Mouse (Mus musculus) hindbrain, embryonic 11.5 days (tissue): Measurements from ENCODE around the gene Ankrd45. TPM values are rescaled to one million over a fixed set of nuclear protein-coding genes. Genes with fewer than 3 reads are reported as not detected.
"Not testable (repeated sequence)": the region's sequence is repeated elsewhere in the genome, so short reads cannot be mapped to it uniquely, and the experiment has no call there.

Experiments
- ATAC-seq: fragments of 200-750 bp; cut with Nextera tagmentation; 2 replicates; pipeline ENCODE4 v1.8.0; 2017; ENCODE audit warnings: mild to moderate bottlenecking, moderate TSS enrichment, moderate library complexity; ENCODE audit not compliant: low FRiP score
- DNase-seq: peaks from one replicate; pipeline ENCODE4 v3.0.0-alpha.2; 2015; ENCODE audit warnings: low spot score
- H3K27ac ChIP-seq: fragments of 300-500 bp; sonication (generic); 2 replicates; pipeline ENCODE4 v1.5.1; 2014; ENCODE audit warnings: mild to moderate bottlenecking, low read depth, low read length
- H3K27me3 ChIP-seq: fragments of 300-500 bp; sonication (generic); 2 replicates; pipeline ENCODE4 v1.6.1; 2014; ENCODE audit warnings: mild to moderate bottlenecking, low read length, moderate library complexity, mixed read lengths; ENCODE audit not compliant: control insufficient read depth, insufficient read depth
- H3K36me3 ChIP-seq: fragments of 300-500 bp; sonication (generic); 2 replicates; pipeline ENCODE4 v1.6.1; 2014; ENCODE audit warnings: mild to moderate bottlenecking, low read length, moderate library complexity, mixed read lengths; ENCODE audit not compliant: control insufficient read depth, insufficient read depth
- H3K4me1 ChIP-seq: fragments of 300-500 bp; sonication (generic); replicated peaks from 2 replicates; pipeline ENCODE4 v1.6.1; 2014; ENCODE audit warnings: low read length, mixed read lengths; ENCODE audit not compliant: control insufficient read depth, insufficient read depth
- H3K4me2 ChIP-seq: fragments of 300-500 bp; sonication (generic); replicated peaks from 2 replicates; pipeline ENCODE4 v1.6.1; 2014; ENCODE audit warnings: mild to moderate bottlenecking, low read depth, low read length
- H3K4me3 ChIP-seq: fragments of 300-500 bp; sonication (generic); 2 replicates; pipeline ENCODE4 v1.5.1; 2014; ENCODE audit warnings: low read depth, low read length
- H3K9ac ChIP-seq: fragments of 300-500 bp; sonication (generic); 2 replicates; pipeline ENCODE4 v1.6.1; 2014; ENCODE audit warnings: low read depth, low read length
- H3K9me3 ChIP-seq: fragments of 300-500 bp; sonication (generic); 2 replicates; pipeline ENCODE4 v1.6.1; 2016; ENCODE audit warnings: low read length; ENCODE audit not compliant: control insufficient read depth
- WGBS: fragments of 180-500 bp; shearing (Covaris S2); extraction: QIAGEN DNeasy Blood & Tissue Kit; methylation state at CpG from one replicate; pipeline ENCODE4 v1.1.7; 2014; 5-methylcytosine and 5-hydroxymethylcytosine counted together
- polyA plus RNA-seq: library from polyadenylated mRNA; unstranded; fragments of >200 nt; fragmentation: Nextera tagmentation; extraction: Ambion mirVana; gene quantifications from 2 replicates; pipeline ENCODE4 v1.2.1, GENCODE M21; 2014

The Ankrd45 gene
- polyA plus RNA-seq, 1 experiment from 2014 or later: 4.6 TPM

DNA sequence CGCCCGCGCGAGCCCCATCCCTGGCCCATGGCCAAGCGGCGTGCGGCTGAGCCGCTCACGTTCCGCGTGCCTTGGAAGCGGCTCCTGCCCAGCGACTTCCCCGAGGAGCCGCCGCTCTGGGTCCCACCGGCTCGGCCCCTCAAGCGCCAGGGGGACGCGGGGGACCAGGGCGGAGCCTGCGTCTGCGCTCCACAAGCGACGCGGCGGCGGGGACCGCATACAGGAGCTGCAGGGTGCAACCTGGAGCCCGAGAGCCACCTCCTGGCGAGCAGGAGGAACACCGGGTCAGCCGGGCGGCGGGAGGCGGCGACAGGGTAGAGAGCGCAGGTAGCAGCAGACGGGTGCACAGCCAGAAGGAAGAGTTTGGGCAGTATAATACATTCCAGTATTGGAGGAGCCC lies 28.2 kb downstream of the Ankrd45 start:
- Histone ChIP-seq H3K36me3 (no peaks in the 10 kb centered on the region), H3K9ac (peak overlapping the region; percentile 46; the same call in 1 of the 2 replicates), H3K27ac (no peak overlapping the region), H3K27me3 (no peaks in the 10 kb centered on the region; the same call in 1 of the 2 replicates), H3K4me3 (peak overlapping the region; percentile 37), H3K9me3 (no peaks in the 10 kb centered on the region), H3K4me2 (peak overlapping the region; percentile 66), H3K4me1 (no peaks in the 10 kb centered on the region)
- peak; percentile 79 for DNase-seq
- peak; percentile 93 for ATAC-seq
- 2% methylated on average over 40 of the region's 40 CpGs for WGBS

DNA sequence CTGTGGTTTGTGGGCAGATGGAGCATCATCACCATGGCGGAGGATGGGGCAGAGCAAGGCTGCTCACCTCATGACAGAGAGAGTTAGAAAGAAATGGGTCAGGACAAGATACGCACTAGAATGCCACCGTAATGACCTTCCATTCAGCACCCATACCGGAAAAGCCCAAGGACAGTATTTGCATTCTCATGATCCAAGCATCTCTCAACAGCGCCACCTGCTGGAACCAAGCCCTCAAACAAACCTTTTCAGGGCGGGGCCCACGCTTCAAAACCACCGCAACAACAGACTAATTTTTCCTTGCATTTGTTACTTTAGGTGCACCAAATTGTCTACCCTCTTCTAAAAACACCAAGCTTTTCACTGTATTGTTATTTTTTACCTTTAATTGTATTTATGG lies 38.2 kb downstream of the Ankrd45 start:
- H3K27ac ChIP-seq: no peak overlapping the region
- H3K9me3 ChIP-seq: no peaks in the 10 kb centered on the region
- H3K36me3 ChIP-seq: no peaks in the 10 kb centered on the region
- no peaks in the 10 kb centered on the region for H3K4me1 ChIP-seq
- H3K27me3 ChIP-seq: no peaks in the 10 kb centered on the region
- peak; percentile 74 for DNase-seq
- ATAC-seq: no peak; the same call in 1 of the 2 replicates
- no peak overlapping the region for H3K9ac ChIP-seq
- no peak overlapping the region for H3K4me2 ChIP-seq
- H3K4me3 ChIP-seq: no peak overlapping the region
- 50% methylated on average over 8 of the region's 8 CpGs for whole genome bisulfite sequencing

GRCm38 (mm10) chr1:161182386-161182785 lies 39.9 kb downstream of the Ankrd45 start:
- no peaks in the 10 kb centered on the region for H3K4me1 ChIP-seq
- no peak overlapping the region for H3K27ac ChIP-seq
- DNase-seq (no peak), ATAC-seq (no peak)
- H3K4me2 ChIP-seq: no peak overlapping the region
- 88% methylated on average over 9 of the region's 9 CpGs for WGBS
- no peaks in the 10 kb centered on the region for H3K27me3 ChIP-seq
- H3K36me3 ChIP-seq: no peaks in the 10 kb centered on the region
- no peak overlapping the region for H3K4me3 ChIP-seq
- H3K9ac ChIP-seq: no peak overlapping the region
- no peaks in the 10 kb centered on the region for H3K9me3 ChIP-seq

- Histone ChIP-seq H3K9me3 (no peaks in the 10 kb centered on the region), H3K27ac (no peak overlapping the region), H3K36me3 (no peaks in the 10 kb centered on the region), H3K4me1 (no peaks in the 10 kb centered on the region), H3K4me3 (no peak overlapping the region), H3K4me2 (no peak overlapping the region), H3K9ac (no peak overlapping the region), H3K27me3 (no peaks in the 10 kb centered on the region)
- peak; percentile 10 for DNase-seq
- ATAC-seq: no peak
- 62% methylated on average over 9 of the region's 9 CpGs for WGBS
Observed at GRCm38 (mm10) chr1:161183677-161184076, 41.2 kb downstream of the Ankrd45 start.

DNA sequence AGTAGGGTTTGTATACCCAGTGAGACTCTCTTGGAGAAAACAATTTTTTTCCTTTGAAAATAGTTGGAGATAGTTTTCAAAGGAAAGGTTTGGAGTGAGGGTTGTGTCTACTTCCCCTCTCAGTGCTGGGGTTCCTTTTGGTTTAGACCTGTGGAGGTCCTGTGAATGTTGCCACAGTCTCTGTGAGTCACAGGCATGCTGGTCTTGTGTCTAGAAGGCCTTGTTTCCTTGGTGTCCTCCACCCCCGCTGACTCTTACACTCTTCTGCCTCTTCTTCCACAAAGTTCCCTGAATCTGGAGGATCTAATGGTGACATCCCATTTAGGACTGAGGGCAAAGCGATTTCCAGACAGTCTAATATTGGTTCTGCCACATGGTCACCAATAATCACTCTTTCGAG lies 42.9 kb downstream of the Ankrd45 start:
- no peaks in the 10 kb centered on the region for H3K4me1 ChIP-seq
- H3K4me3 ChIP-seq: no peak overlapping the region

GRCm38 (mm10) chr1:161190253-161190910 lies 47.9 kb downstream of the Ankrd45 start:
- 81% methylated on average over 9 of the region's 9 CpGs for WGBS
- Histone ChIP-seq H3K9ac (no peak overlapping the region), H3K4me2 (no peak overlapping the region), H3K4me3 (no peak overlapping the region), H3K9me3 (no peaks in the 10 kb centered on the region), H3K4me1 (no peaks in the 10 kb centered on the region), H3K36me3 (no peaks in the 10 kb centered on the region), H3K27ac (no peak overlapping the region), H3K27me3 (no peaks in the 10 kb centered on the region)
- no peak for ATAC-seq
- DNase-seq: no peak

More for the DNA sequence above, 42.9 kb downstream of the Ankrd45 start:
- Histone ChIP-seq H3K36me3 (no peaks in the 10 kb centered on the region), H3K4me2 (no peak overlapping the region), H3K27ac (no peak overlapping the region), H3K9ac (no peak overlapping the region), H3K27me3 (no peaks in the 10 kb centered on the region), H3K9me3 (no peaks in the 10 kb centered on the region)
- DNase-seq (no peak), ATAC-seq (no peak)
- 80% methylated on average over 3 of the region's 3 CpGs for WGBS

GRCm38 (mm10) chr1:161195541-161196351 lies 53.3 kb downstream of the Ankrd45 start:
- H3K4me3 ChIP-seq: peak overlapping the region; percentile 46
- no peaks in the 10 kb centered on the region for H3K27me3 ChIP-seq
- H3K27ac ChIP-seq: peak overlapping the region; percentile 4; the same call in 1 of the 2 replicates
- H3K9ac ChIP-seq: peak overlapping the region; percentile 15; the same call in 1 of the 2 replicates
- peak; percentile 89 for DNase-seq
- H3K4me1 ChIP-seq: no peaks in the 10 kb centered on the region
- WGBS: 0% methylated on average over 16 of the region's 16 CpGs
- H3K36me3 ChIP-seq: no peaks in the 10 kb centered on the region
- H3K9me3 ChIP-seq: no peaks in the 10 kb centered on the region
- H3K4me2 ChIP-seq: peak overlapping the region; percentile 51
- peak; percentile 99 for ATAC-seq

- not testable (repeated sequence) for H3K9ac ChIP-seq, DNase-seq, H3K4me1 ChIP-seq, ATAC-seq, H3K9me3 ChIP-seq, H3K36me3 ChIP-seq, H3K27me3 ChIP-seq, H3K4me3 ChIP-seq, H3K27ac ChIP-seq
- peak overlapping the region; percentile 51; the same call in 1 of the 2 replicates for H3K4me2 ChIP-seq
- 55% methylated on average over 11 of the region's 11 CpGs for WGBS
Observed at GRCm38 (mm10) chr1:161196364-161196763, 53.9 kb downstream of the Ankrd45 start.
